Mouse (Mus musculus): ENCODE measurements around the gene Polr2b.

DNA sequence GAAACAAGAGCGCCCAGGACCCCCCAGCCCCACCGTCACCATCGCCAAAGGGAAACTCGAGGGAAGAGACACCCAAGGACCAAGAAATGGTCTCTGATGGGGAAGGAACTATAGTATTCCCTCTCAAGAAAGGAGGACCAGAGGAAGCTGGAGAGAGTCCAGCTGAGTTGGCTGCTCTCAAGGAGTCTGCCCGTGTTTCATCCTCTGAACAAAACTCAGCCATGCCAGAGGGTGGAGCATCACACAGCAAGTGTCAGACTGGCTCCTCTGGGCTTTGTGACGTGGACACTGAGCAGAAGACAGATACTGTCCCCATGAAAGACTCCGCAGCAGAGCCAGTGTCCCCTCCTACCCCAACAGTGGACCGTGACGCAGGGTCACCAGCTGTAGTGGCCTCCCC, 27.7 kb upstream of the Polr2b start:
- no peak for TF ChIP-seq RAD21 (IDR thresholded peaks at IDR 0.05; ENCODE audit: low read depth, low read length)
- no peak for TF ChIP-seq CTCF (IDR thresholded peaks at IDR 0.05 in 2 of 3, conservative IDR thresholded peaks at IDR 0.05 in 1 of 3; ENCODE audit: control insufficient read depth in 1 of 3, insufficient read depth in 1 of 3, low read depth in 2 of 3, low read length in 3 of 3, poor library complexity in 1 of 3, severe bottlenecking in 1 of 3)
